Mouse (Mus musculus) retina, embryonic 14.5 days (tissue): ENCODE measurements around the gene Nid2.
A peak's percentile ranks its signal among the peaks of the same experiment; 100 is the strongest.

ENCODE experiments used
- DNase-seq: peaks from one replicate; pipeline ENCODE4 v3.0.0-alpha.2; 2015; ENCODE audit warnings: low spot score

The Nid2 gene

DNA sequence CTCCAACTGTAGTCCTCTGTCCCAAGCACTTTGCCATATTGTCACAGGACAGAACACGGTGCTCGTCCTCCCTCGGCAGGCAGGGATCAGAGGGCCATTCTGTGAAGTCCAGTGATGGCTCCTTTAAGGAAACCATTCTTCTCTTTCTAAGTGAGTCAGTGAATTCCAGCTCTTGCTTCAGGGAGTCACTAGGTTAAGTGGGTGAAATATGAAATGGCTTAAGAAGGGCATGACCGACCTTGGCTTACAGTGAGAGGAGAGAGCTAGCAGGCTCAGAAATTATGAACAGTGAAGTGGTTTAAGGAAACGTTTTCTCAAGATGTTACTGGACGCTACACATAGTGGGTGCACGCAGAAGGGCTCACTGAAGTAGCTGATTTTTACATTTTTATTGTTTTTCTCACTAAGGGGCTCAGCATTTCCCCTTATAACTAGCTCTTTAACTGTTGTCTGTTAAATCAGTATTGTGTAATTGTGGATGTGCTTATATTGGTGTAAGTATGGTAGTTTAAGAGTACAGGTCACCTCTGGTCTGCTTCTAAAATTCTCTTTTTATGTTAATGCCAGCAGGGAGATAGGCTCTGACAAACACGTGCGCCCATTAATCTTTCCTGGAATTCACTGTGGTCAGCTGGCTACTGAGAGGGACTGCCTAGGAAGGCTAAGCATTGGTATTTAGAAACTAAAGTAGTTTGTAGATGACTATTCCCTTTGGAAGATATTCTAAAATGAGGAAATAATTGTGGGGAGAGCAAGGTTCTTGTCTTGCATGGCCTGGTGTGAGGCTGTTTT is 34.9 kb downstream of the Nid2 start:
- DNase-seq, result no peak

DNA sequence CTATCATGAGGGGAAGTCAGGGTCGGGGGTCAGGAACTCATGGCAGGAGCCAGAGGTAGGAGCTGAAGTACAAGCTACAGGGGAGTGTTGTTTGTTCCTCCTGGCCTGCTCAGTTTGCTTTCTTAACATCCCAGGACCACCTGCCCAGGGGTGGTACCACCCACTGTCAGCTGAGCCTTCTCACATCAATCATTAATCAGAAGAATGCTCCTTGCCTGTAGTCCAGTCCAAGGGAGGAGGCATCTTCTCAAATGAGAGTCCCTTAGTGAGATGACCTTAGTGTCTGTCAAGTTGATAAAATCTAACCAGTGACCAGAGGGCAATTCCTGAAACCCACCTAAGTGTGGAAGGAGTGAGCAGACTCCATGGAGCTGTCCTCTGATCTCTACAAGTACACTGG is 37.4 kb downstream of the Nid2 start:
- DNase-seq, result no peak

DNA sequence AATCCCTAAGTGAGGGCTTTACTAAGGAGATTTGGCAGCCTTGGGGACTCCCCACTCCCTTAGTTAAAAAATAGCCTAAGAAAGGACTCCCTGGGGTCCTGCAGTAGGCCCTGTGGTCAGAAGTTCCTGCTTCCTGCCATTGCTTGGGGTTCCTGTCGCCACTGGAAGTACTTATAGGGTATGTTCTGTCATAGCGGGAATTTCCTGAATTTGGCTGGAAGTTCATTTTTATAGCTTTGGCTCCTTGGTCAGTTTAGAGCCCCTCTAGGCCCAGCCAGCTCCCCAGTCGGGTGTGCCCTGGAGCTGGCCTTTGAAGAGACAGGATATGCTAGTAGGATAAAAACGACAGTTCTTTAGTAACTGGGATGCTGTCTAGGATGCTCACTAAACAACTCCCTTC is 43.8 kb downstream of the Nid2 start:
- no peak for DNase-seq

DNA sequence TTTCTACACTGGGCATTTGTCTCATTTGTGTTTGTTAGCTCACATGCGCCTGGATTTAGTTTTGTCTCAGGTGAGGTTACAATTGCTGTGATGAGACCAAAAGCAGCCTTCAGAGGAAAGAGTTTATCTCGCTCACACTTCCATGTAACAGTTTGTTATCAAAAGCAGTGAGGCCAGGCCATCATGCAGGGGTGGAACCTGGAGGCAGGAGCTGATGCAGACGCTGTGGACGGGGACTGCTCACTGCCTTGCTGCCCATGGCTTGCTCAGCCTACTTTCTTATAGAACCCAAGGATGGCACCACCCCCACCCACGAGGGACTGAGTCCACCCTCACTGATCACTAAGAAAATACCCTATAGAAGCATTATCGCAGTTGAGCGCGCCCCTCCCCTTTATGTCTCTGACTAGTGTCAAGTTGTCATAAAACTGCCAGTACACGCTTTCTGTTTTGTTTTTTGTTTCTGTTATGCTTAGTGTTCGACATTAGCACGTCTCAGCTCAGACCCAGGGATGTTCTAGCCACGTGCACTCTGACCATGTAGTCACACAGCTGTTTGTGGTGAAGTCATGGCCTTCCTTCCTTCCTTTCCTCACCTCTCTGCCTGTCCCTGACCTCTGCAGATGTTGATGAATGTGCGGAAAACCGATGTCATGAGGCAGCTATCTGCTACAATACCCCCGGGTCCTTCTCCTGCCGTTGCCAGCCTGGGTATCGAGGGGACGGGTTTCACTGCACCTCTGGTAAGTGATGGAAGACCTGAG is 45.7 kb downstream of the Nid2 start:
- DNase-seq, result no peak

DNA sequence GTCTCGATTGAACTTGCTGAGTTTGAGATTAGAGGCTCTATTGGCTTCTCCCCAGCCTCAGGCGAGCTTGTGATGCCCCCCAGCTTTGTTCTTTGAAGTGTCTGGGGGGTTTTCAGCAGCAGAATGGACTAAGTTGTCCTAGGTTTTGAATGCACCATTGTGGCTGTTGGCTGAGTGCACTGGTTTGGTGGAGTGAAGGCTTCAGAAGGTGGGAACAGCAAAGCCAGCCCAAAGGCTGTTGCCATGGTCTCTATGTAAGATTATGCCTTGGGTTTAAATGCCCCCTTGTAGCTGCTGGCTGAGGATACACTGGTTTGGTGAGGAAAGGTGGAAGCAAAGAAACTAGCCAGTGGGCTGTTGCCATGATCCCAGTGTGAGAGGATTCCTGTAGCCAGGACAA is 49.4 kb downstream of the Nid2 start:
- no peak for DNase-seq

DNA sequence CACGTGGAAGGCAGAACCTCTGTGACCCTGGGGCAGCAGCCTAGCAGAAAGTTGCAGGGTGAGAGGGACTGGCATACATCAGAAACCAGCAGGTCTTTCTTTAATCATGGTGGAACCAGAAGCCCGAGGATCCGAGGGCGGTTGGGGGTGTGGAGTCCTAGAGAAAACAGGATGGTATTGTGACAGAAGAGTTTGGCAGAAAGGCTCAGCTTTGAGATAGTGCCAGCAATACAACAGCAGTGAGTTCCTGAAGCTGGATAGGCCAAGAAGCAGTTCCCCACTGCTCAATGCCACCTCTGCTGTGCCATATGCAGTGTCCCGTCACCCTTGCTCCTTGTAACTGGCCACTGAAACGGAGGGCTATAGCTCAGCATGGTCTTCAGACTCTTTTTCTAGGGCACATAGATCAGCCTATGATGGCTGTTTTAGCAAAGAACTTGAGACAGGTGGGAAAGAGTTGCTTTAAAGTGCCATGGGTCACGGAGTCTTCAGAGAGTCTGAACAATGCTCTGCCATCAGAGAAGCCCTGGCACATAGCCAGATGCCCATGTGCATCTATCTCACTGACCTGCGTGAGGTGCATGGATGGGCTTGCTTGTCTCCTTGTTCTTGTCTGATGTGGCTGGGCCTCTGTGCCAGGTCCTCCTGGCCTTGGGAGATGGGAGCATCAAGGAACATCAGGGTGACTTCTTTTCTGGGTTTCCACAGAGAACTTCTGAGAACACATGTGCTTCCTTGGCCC is 50.6 kb downstream of the Nid2 start:
- no peak for DNase-seq

DNA sequence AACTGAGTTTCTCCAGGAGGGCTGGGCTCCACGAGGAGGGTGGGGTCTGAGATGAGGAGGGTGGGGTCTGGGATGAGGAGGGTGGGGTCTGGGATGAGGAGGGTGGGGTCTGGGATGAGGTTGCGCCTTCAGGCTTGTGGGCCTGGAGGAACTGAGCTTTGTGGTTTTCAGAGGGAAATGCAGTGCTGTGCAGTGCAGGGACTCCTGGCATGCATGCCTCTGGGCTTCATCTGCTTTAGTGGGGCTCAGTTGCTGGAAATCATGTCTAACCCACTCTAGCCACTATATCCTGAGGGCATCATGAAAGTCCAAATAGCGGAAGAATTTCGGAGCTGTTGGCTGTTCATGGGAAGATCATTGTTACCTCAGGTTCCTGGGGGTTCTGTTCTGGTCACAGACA is 52.2 kb downstream of the Nid2 start:
- peak; percentile 6 for DNase-seq

DNA sequence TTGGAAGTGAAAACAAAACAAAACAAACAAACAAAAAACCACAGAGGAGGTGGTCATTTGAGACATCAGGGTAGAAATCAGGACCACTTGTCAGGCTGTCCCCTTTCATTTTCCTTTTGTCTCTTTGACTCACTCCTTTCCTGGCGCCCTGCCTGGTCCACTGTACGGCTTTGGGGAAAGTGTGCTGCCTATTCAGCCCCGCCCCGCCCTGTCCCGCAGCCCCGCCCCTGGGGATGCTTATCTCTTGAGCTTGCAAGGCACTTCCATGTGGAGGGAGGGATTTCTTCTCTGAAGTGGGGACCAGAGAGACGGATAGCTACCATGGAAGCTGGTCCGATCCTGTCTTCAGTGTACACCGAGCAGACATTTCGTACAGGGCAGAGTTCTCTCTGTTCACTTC is 52.6 kb downstream of the Nid2 start:
- peak; percentile 19 for DNase-seq

DNA sequence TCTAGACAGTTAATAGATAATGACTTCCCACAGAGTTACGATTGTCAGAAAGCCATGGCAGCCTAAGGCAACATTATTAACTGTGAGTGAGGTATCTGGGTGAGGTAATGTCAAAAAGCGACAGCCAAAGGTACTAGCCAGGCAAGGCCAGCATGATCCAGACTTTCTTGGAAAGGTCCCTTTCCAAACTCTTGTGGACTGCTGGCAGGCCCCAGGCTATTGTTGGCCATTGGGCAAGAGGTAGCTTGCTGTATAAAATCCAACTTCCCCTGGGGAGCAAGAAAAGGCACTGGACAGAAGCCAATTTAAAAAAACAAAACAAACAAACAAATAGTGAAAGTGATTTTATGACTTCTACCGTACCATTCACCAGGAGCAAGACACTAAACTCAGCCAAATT is 56.3 kb downstream of the Nid2 start:
- no peak for DNase-seq

DNA sequence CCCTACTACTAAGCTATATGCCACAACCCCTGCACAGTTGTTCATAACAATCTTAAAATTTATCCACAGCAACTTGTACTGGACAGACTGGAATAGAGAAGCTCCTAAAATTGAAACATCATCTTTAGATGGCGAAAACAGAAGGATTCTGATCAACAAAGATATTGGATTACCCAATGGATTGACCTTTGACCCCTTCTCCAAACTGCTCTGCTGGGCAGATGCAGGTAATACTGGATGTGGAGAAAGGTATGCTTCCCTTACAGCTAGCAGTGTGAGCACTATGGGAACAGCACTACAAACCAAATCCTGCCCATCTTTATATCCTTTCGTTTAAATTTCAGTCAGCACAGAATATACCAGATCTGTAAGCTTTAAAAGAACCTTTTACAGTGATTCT is 56.8 kb downstream of the Nid2 start:
- DNase-seq, result no peak

DNA sequence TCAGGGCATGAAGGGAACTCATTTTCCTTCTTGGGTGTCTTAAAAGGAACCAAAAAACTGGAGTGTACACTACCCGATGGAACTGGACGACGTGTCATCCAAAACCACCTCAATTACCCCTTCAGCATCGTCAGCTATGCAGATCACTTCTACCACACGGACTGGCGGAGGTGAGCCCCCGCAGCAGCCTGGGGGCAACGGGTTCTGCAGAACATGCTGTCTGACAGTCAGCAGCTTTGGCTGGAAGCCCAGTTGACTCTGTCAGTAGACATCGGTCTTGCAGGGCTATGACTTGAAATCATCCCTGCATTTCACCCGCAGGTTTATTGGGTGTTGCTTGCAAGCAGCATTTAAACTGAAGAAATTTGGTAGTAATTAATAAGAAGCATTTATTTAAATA is 58.9 kb downstream of the Nid2 start:
- no peak for DNase-seq

DNA sequence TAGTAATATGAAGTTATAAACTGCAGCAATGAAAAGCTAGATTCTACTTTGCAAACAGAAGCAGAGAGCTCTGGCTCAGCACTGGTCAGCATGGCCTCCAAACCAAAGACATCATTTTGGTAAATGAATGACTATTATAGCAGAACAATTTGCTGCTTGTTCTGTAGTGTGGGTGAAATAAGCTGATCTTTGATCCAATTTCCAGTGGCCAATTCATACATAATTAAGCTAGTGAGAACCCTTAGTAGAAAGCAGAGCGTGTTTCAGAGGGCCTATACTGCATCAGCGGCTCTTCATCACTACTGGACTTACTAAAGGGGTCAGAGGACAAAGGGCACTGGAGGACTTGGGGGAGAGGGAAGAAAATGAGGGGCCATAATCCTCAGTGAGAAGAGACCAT is 62.0 kb downstream of the Nid2 start:
- no peak for DNase-seq

DNA sequence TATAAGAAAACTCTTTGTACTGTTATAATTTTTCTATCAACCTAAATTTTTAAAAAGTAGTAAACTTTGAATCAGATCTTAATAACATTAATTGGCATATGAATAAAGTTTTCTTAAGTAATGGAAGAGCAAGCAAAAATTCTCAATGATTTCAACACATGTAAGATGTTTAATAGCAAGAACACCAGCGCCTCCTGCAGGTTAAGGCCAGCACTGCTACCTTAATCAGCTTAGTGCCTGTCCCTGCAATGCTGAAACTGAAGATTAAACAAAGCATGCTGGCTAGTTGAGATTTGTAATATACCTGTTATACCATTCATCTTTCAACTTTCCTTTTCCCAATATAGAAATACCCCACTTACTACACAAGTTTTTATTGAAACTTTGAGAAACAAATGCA is 66.9 kb downstream of the Nid2 start:
- DNase-seq, result peak; percentile 94

DNA sequence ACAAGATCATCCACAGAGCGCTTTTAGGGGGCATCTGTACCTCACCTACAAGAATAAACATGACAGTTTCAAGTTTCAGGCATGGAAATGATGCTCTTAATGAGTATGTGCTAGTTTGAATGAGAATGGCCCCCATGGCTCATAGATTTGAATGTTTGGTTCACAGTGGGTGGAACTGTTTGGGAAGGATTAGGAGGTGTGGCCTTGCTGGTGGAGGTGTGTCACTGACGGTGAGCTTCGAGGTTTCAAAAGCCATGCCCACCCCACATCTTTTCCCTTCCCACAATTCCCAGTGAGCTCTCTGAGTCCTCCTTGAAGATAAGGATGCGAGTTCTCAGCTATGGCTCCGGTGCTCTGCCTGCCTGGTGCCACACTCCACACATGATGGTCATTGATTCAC is 70.6 kb downstream of the Nid2 start:
- DNase-seq, result no peak

DNA sequence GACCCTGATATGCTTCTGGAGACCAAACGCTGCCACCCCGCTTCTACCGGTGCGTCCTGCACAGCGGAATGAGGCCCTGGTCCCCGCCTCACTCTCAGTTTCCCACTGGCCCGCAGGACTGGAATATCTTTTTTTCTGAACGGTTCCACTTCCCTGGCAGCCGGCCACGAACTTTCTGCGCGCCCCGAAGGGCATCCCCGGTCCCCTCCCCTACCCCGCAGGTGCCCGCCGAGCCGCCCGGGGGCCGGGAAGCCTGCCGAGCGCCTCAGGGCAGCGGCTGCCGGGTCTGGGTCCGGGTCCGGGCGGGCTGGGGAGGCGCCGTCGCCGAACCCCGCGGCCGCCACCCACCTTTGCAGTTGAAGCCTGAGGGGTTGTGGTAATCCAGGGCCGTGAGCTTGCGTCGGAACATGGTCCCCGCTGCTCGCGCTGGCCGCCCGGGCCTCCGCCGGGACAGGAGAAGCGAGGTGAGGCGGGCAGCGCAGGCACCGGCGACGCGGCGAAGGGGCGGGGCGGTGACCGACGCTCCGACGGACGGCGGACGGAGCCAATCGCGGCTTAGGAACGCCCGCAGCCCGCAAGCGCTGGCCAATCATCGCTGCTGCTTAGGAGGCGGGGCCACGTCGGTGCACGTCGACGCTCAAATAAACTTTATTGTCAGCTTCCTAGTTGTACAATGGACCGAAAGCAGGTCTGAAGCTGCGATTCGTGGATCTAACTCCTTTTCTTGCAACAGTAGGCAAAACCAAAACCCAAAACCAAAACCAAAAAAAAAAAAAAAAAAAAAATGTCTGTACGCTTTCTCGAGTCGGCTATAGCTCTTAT is 72.5 kb downstream of the Nid2 start, which contains the start of gene Rtraf:
TSS of gene Rtraf (minus strand) at position 504 of the 822 bp plus-strand sequence.
- peak; percentile 98 for DNase-seq

DNA sequence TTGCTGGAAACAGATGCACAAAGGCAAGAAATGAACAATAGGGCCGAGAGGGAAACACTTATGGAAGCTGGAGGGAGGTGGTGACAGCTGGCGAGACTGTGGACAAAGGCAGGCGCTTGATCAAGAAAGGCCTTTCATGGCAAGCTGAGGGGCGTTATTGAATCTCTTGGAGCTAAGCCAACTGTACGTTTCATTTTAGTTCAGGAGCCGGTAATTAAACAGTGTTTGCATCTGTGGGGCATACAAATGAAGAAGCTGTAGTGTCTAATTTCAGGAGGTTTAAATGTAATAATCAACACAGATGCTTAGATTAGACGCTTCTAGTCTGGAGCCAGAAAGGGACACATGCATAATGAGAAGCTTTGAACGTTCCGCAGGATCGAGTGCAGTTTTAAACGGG is 74.4 kb downstream of the Nid2 start:
- DNase-seq, result peak; percentile 50

DNA sequence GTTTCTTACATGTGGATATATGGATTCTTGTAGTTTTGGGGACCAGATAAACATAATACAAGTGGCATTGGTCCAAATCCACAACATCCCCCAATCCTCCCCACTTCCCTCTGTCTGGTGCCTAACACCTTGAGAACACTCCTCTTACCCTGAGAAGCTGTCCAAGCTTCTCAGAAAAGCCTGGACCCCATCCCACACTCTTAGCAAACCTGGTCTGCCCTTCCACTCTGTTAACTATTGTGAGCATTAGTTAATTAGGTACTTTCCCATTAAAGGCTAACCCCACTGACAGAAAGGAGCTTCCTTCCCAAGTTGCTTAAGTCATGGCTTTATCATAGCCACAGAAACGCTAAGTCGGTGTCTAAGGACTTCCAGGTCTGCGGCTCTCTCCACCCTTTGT is 85.2 kb downstream of the Nid2 start:
- DNase-seq, result no peak

DNA sequence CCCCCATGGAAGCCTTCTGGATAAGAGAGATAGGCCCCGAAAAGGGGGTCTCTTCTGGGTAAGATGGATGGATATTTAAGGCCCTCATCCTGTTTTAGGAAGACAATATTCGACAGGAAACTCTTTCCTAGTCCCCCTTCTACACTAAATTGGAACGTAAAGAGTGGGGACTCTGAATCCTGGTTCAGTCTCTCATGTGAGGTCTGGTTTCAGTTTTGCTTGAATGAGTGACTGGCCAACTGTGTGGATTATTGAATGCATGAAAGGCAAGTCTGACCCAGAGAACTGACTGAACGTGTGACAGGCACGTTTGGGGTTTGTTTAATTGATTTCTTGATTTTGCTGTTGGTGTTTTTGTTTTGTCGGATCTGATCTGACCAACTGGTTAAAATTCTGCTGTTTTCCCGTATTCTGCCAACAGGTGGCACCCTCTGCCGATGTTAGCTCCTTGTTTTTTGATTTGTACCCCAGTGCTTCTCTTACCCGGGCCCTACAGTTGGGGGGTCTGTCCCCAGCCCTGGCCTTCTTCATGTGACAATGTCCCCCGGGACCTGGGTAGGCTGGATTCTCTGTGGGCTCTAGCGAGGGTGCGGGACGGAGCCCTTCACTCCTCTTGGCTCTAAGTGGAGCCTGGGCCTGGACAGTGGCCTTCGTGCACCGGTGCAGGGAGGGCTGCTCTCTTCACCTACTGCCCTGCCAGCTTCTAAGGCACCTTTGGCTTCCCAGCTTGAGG is 88.7 kb downstream of the Nid2 start:
- DNase-seq, result peak; percentile 88

DNA sequence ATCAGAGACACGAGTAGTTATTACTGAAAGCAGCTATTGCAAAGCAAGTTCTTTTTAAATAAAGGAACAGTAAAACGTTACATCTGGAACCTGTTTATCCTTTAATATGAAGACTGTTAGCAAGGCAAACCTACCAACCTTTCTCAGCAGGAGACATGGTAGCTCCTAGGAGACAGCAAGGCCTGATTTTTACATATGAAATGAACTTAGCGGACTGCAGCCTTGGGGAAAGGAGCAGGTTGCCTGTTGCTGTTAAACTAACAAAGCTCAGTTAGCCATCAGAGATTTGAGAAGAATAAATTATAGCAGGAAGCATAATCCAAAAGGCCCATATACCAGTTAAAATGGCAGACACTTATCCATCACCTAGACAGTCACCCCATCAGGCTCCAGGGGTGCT is 102.4 kb downstream of the Nid2 start:
- DNase-seq, result no peak

DNA sequence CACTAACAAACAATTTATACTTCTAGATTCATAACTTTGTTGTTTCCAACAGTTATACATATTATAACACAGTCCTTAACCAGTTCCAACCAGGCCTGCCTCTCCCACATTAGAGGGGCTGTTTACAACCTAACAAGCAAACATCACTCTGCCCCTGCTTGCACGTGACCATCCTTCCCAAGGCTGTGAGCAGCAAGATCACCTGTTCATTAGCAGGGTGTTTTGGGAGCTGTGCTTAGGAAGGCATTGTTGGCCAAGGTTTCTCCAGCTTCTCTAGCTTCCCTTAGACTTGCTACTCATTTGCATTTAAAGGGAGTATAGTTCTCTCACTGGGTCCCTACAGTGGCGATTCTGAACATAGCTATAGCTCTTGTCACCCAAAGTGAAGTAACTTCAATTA is 107.2 kb downstream of the Nid2 start:
- DNase-seq, result no peak
